Mouse (Mus musculus) small intestine, adult 2 months (tissue): Measurements from ENCODE around the gene AU040320.

ENCODE experiments used
- CTCF ChIP-seq: fragments of 200-500 bp; IDR thresholded peaks from 2 replicates; pipeline ENCODE4 v1.5.1; 2012; ENCODE audit warnings: low read depth, mild to moderate bottlenecking, control low read depth, inconsistent platforms, low read length, moderate library complexity, mixed read lengths; ENCODE audit not compliant: insufficient replicate concordance, insufficient read length; ENCODE audit errors: extremely low read depth
- POLR2A ChIP-seq: fragments of 200-500 bp; IDR thresholded peaks from 2 replicates; pipeline ENCODE4 v1.6.1; 2012; ENCODE audit warnings: low read depth, mild to moderate bottlenecking, control low read depth, inconsistent platforms, low read length, moderate library complexity

- TF ChIP-seq CTCF (no peak), POLR2A (no peak)
These were observed 25.8 kb downstream of the AU040320 start for GRCm38 (mm10) chr4:126779148-126779581.
